Mouse (Mus musculus) neural tube, embryonic 12.5 days (tissue): ENCODE data around the gene Rhoh. TPM values are rescaled to one million over a fixed set of nuclear protein-coding genes. Genes with fewer than 3 reads are reported as not detected.

ENCODE experiments used
- ATAC-seq: fragments of 200-750 bp; cut with Nextera tagmentation; 2 replicates; pipeline ENCODE4 v1.8.0; 2017; ENCODE audit warnings: low read depth, mild to moderate bottlenecking, moderate TSS enrichment, moderate library complexity; ENCODE audit not compliant: low FRiP score
- H3K27ac ChIP-seq: fragments of 300-500 bp; sonication (generic); 2 replicates; pipeline ENCODE4 v1.5.1; 2016
- H3K27me3 ChIP-seq: fragments of 300-500 bp; sonication (generic); replicated peaks from 2 replicates; pipeline ENCODE4 v1.6.1; 2016; ENCODE audit warnings: mild to moderate bottlenecking
- H3K36me3 ChIP-seq: fragments of 300-500 bp; sonication (generic); 2 replicates; pipeline ENCODE4 v1.6.1; 2016; ENCODE audit warnings: mild to moderate bottlenecking
- H3K4me1 ChIP-seq: fragments of 300-500 bp; sonication (generic); 2 replicates; pipeline ENCODE4 v1.6.1; 2016
- H3K4me2 ChIP-seq: fragments of 300-500 bp; sonication (generic); replicated peaks from 2 replicates; pipeline ENCODE4 v1.6.1; 2016; ENCODE audit warnings: mild to moderate bottlenecking
- H3K4me3 ChIP-seq: fragments of 300-500 bp; sonication (generic); 2 replicates; pipeline ENCODE4 v1.5.1; 2016
- H3K9ac ChIP-seq: fragments of 300-500 bp; sonication (generic); 2 replicates; pipeline ENCODE4 v1.6.1; 2016; ENCODE audit warnings: mild to moderate bottlenecking
- H3K9me3 ChIP-seq: fragments of 300-500 bp; sonication (generic); 2 replicates; pipeline ENCODE4 v1.6.1; 2016; ENCODE audit warnings: mild to moderate bottlenecking
- WGBS: fragments of 180-500 bp; shearing (Covaris S2); methylation state at CpG from one replicate; pipeline ENCODE4 v1.1.7; 2016; 5-methylcytosine and 5-hydroxymethylcytosine counted together
- polyA plus RNA-seq: library from polyadenylated mRNA; unstranded; fragments of >200 nt; fragmentation: Nextera tagmentation; extraction: Ambion mirVana; gene quantifications from 2 replicates; pipeline ENCODE4 v1.2.1, GENCODE M21; 2016

Rhoh gene
- polyA plus RNA-seq, result 0.41 and 0.47 TPM in 2 replicates

GRCm38 (mm10) chr5:65861154-65861944, at the start of gene Rhoh:
Gene Rhoh (plus strand): TSS chr5:65861213.
- no peaks in the 10 kb centered on the region for H3K9me3 ChIP-seq
- WGBS, result 87% methylated on average over 10 of the region's 10 CpGs

GRCm38 (mm10) chr5:65823601-65824133, 37.3 kb upstream of the Rhoh start:
- 79% methylated on average over 5 of the region's 5 CpGs for WGBS
- Histone ChIP-seq H3K9me3 (no peaks in the 10 kb centered on the region), H3K9ac (no peak overlapping the region), H3K36me3 (peaks cover 51% of the 10 kb centered on the region), H3K4me3 (no peak overlapping the region), H3K4me2 (no peak overlapping the region), H3K27ac (no peak overlapping the region), H3K27me3 (no peaks in the 10 kb centered on the region), H3K4me1 (no peaks in the 10 kb centered on the region)
- no peak for ATAC-seq

More at GRCm38 (mm10) chr5:65861154-65861944, at the start of gene Rhoh:
- no peak within 1 kb of the TSS for H3K9ac ChIP-seq
- no peak within 1 kb of the TSS for H3K27ac ChIP-seq
- H3K36me3 ChIP-seq, result no peaks in the 10 kb centered on the region
- no peak for ATAC-seq
- no peaks in the 10 kb centered on the region for H3K4me1 ChIP-seq
- H3K27me3 ChIP-seq, result no peaks in the 10 kb centered on the region
- no peak within 1 kb of the TSS for H3K4me2 ChIP-seq
- H3K4me3 ChIP-seq, result no peak within 1 kb of the TSS

GRCm38 (mm10) chr5:65826476-65826875, 34.5 kb upstream of the Rhoh start:
- WGBS, result 95% methylated on average over 4 of the region's 4 CpGs
- Histone ChIP-seq H3K27me3 (no peaks in the 10 kb centered on the region), H3K27ac (no peak overlapping the region), H3K4me1 (no peaks in the 10 kb centered on the region), H3K9me3 (no peaks in the 10 kb centered on the region), H3K4me2 (no peak overlapping the region), H3K4me3 (no peak overlapping the region), H3K9ac (no peak overlapping the region), H3K36me3 (peaks cover 36% of the 10 kb centered on the region)
- no peak for ATAC-seq

- Histone ChIP-seq H3K4me1 (no peaks in the 10 kb centered on the region), H3K4me3 (no peak overlapping the region), H3K36me3 (peaks cover 32% of the 10 kb centered on the region), H3K9me3 (no peaks in the 10 kb centered on the region), H3K27ac (no peak overlapping the region), H3K27me3 (no peaks in the 10 kb centered on the region), H3K9ac (no peak overlapping the region), H3K4me2 (no peak overlapping the region)
- no peak for ATAC-seq
- WGBS, result 90% methylated on average over 8 of the region's 8 CpGs
Observed at GRCm38 (mm10) chr5:65827102-65827501, 33.9 kb upstream of the Rhoh start.

GRCm38 (mm10) chr5:65828261-65828660, 32.8 kb upstream of the Rhoh start:
- Histone ChIP-seq H3K4me3 (no peak overlapping the region), H3K4me2 (no peak overlapping the region), H3K9ac (no peak overlapping the region), H3K27me3 (no peaks in the 10 kb centered on the region), H3K4me1 (no peaks in the 10 kb centered on the region), H3K36me3 (peaks cover 22% of the 10 kb centered on the region), H3K9me3 (no peaks in the 10 kb centered on the region), H3K27ac (no peak overlapping the region)
- no peak for ATAC-seq
- WGBS, result 94% methylated on average over 5 of the region's 5 CpGs

GRCm38 (mm10) chr5:65829059-65829458, 32.0 kb upstream of the Rhoh start:
- H3K36me3 ChIP-seq, result peaks cover 20% of the 10 kb centered on the region
- 81% methylated on average over 2 of the region's 2 CpGs for WGBS

DNA sequence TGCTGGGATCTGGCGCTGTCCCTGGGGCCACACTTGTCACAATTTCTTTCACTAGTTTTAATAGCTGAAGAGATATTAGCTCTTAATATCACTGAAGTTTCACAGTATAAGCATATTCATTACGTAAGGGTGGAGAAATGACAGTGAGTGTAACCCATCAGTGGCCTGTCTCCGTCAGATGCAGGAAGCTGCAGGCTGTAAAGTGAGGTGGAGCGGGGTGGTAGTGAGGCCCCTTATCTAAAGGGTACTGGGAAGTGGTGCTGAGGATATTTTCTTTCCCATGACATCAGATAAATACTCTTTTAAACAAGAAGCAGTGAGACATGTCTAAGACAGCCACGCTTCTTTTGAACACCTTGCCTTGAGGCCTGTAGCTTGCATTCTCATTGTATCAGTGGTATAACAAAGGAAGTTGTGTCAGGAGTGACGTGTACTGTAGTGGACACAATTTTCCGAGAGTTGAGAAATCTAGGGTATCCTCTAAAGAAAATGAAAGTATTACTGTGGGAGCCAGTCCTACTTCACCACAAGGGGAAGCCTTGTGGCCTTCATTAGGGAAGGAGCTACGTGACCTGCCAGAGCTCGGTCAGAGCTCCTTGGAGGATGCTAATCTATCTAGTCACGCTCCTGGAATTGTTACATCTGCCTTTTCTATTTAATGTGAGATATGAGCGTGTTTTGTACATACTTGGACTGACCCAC, 28.9 kb upstream of the Rhoh start:
- H3K4me1 ChIP-seq, result no peaks in the 10 kb centered on the region
- H3K27me3 ChIP-seq, result no peaks in the 10 kb centered on the region
- H3K9ac ChIP-seq, result no peak overlapping the region
- peaks cover 3% of the 10 kb centered on the region for H3K36me3 ChIP-seq
- no peak overlapping the region for H3K27ac ChIP-seq
- no peak for ATAC-seq
- WGBS, result 93% methylated on average over 11 of the region's 11 CpGs
- no peak overlapping the region for H3K4me2 ChIP-seq
- H3K9me3 ChIP-seq, result no peaks in the 10 kb centered on the region
- H3K4me3 ChIP-seq, result no peak overlapping the region

More at GRCm38 (mm10) chr5:65829059-65829458, 32.0 kb upstream of the Rhoh start:
- no peaks in the 10 kb centered on the region for H3K9me3 ChIP-seq
- H3K4me3 ChIP-seq, result no peak overlapping the region
- ATAC-seq, result no peak
- H3K4me2 ChIP-seq, result no peak overlapping the region
- no peaks in the 10 kb centered on the region for H3K27me3 ChIP-seq
- no peak overlapping the region for H3K9ac ChIP-seq
- no peaks in the 10 kb centered on the region for H3K4me1 ChIP-seq
- H3K27ac ChIP-seq, result no peak overlapping the region

- no peaks in the 10 kb centered on the region for H3K4me1 ChIP-seq
- no peak overlapping the region for H3K4me2 ChIP-seq
- H3K9me3 ChIP-seq, result no peaks in the 10 kb centered on the region
- ATAC-seq, result no peak
- H3K27me3 ChIP-seq, result no peaks in the 10 kb centered on the region
- no peaks in the 10 kb centered on the region for H3K36me3 ChIP-seq
- 85% methylated on average over 3 of the region's 3 CpGs for WGBS
- H3K9ac ChIP-seq, result no peak overlapping the region
- H3K4me3 ChIP-seq, result no peak overlapping the region
- H3K27ac ChIP-seq, result no peak overlapping the region
Observed at GRCm38 (mm10) chr5:65833092-65833491, 27.9 kb upstream of the Rhoh start.

DNA sequence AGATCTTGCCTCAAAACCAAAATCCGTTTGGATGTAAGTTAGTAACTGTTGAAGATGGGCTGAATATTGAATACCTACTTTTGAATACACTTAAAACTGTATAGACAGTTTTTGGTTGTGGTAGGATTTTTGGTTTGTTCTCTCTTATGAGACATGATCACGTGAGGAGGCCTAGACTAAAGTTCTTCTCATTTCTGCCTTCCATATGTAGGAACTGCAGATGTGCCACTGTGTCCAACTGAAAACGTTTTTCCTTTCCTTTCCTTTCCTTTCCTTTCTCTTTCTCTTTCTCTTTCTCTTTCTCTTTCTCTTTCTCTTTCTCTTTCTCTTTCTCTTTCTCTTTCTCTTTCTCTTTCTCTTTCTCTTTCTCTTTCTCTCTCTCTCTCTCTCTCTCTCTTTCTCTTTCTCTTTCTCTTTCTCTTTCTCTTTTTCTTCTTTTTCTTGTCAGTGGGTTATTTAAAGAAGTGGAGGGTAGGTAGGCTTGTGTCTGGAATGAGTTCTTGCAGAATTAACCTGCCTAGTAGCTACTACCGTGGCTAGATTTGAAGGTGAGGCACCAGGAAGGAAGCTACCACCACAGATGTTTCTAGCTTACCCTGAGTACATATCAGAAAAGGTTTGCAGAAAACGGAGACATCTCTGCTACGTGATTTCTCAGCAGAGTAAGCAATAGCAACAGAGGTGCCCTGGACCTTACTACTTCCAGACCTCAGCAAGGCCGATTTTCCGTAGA, 27.1 kb upstream of the Rhoh start:
- Histone ChIP-seq H3K4me3 (no peak overlapping the region), H3K27me3 (no peaks in the 10 kb centered on the region), H3K27ac (no peak overlapping the region), H3K9me3 (no peaks in the 10 kb centered on the region), H3K4me1 (no peaks in the 10 kb centered on the region), H3K4me2 (no peak overlapping the region), H3K9ac (no peak overlapping the region), H3K36me3 (no peaks in the 10 kb centered on the region)
- ATAC-seq, result no peak
- WGBS, result 91% methylated on average over 8 of the region's 8 CpGs

GRCm38 (mm10) chr5:65838053-65838452, 23.0 kb upstream of the Rhoh start:
- no peaks in the 10 kb centered on the region for H3K4me1 ChIP-seq
- H3K4me2 ChIP-seq, result no peak overlapping the region
- no peak for ATAC-seq
- WGBS, result 76% methylated on average over 6 of the region's 6 CpGs
- H3K9ac ChIP-seq, result no peak overlapping the region
- H3K27me3 ChIP-seq, result no peaks in the 10 kb centered on the region
- no peaks in the 10 kb centered on the region for H3K9me3 ChIP-seq
- H3K27ac ChIP-seq, result no peak overlapping the region
- H3K36me3 ChIP-seq, result no peaks in the 10 kb centered on the region
- no peak overlapping the region for H3K4me3 ChIP-seq

DNA sequence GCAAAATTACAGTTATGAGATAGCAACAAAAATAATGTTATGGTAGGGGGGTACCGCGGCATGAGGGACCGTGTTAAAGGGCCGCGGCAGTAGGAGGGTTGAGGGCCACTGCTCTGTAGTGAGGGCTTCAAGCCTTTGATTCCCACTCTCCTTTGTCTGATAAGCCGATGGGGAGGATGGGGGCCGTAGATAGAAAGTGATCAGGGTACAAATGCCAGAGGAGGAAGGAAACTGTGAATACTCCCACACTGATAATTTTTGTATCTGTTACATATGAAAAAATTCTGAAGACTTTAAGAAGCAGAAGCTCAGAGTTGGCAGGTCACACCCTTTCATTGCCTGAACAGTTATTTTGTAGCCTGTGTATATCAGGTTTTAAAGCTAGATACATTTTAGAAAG, 18.1 kb upstream of the Rhoh start:
- Histone ChIP-seq H3K9ac (no peak overlapping the region), H3K9me3 (no peaks in the 10 kb centered on the region), H3K36me3 (no peaks in the 10 kb centered on the region), H3K4me1 (no peaks in the 10 kb centered on the region), H3K27me3 (no peaks in the 10 kb centered on the region), H3K4me2 (no peak overlapping the region), H3K4me3 (no peak overlapping the region), H3K27ac (no peak overlapping the region)
- ATAC-seq, result no peak
- WGBS, result 92% methylated on average over 7 of the region's 7 CpGs

DNA sequence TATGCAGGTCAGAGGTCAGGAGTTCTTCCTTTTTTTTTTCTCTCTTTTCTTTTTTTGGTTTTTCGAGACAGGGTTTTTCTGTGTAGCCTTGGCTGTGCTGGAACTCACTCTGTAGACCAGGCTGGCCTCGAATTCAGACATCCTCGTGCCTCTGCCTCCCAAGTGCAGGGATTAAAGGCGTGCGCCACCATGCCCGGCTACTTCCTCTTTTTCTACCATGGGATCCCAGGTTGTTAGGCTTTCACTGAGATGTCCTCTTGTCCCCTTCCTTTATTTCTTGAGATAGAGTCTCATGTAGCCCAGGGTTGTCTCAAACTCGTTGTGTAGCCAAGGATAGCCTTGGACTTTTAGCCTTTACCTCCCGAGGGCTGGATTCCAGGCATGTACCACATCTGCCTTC, 14.5 kb upstream of the Rhoh start:
- no peaks in the 10 kb centered on the region for H3K27me3 ChIP-seq
- no peak overlapping the region for H3K27ac ChIP-seq
- ATAC-seq, result no peak
- H3K4me2 ChIP-seq, result no peak overlapping the region
- H3K4me1 ChIP-seq, result no peaks in the 10 kb centered on the region
- no peaks in the 10 kb centered on the region for H3K9me3 ChIP-seq
- WGBS, result 87% methylated on average over 8 of the region's 8 CpGs
- H3K36me3 ChIP-seq, result no peaks in the 10 kb centered on the region
- H3K4me3 ChIP-seq, result no peak overlapping the region
- no peak overlapping the region for H3K9ac ChIP-seq
